Mouse (Mus musculus): ENCODE results near the gene Gapt. TPM values are rescaled to one million over a fixed set of nuclear protein-coding genes. Genes with fewer than 3 reads are reported as not detected.
A peak's percentile ranks its signal among the peaks of the same experiment; 100 is the strongest.
"Not testable (repeated sequence)": the region's sequence is repeated elsewhere in the genome, so short reads cannot be mapped to it uniquely, and the experiment has no call there.

Gapt gene
- 0.21 and 0.38 TPM in 2 replicates for polyA plus RNA-seq (2015; fragmentation: Nextera tagmentation; extraction: Ambion mirVana)

GRCm38 (mm10) chr13:110356941-110357340 is at the start of gene Gapt:
Gene Gapt (minus strand): TSS chr13:110357199.
- 81% methylated on average over 2 of the region's 2 CpGs for WGBS
- no peaks in the 10 kb centered on the region for H3K9me3 ChIP-seq (replicated peaks)

GRCm38 (mm10) chr13:110406152-110406551 is 49.2 kb upstream of the Gapt start:
- Histone ChIP-seq H3K9me3 (replicated peaks) (no peaks in the 10 kb centered on the region), H3K27ac (no peak overlapping the region), H3K9ac (no peak overlapping the region), H3K36me3 (peaks cover 2% of the 10 kb centered on the region; the same call in 1 of the 2 replicates), H3K27me3 (no peaks in the 10 kb centered on the region), H3K4me3 (replicated peaks) (no peak overlapping the region), H3K4me2 (no peak overlapping the region), H3K4me1 (peaks cover 5% of the 10 kb centered on the region; the same call in 1 of the 2 replicates)
- ATAC-seq (replicated peaks; ENCODE audit: low FRiP score), result peak; percentile 98
- whole genome bisulfite sequencing, result 63% methylated on average over 5 of the region's 5 CpGs

More at GRCm38 (mm10) chr13:110356941-110357340, at the start of gene Gapt:
- ATAC-seq (replicated peaks; ENCODE audit: low FRiP score), result no peak
- H3K9ac ChIP-seq, result no peak within 1 kb of the TSS
- no peaks in the 10 kb centered on the region for H3K36me3 ChIP-seq
- H3K4me2 ChIP-seq, result no peak within 1 kb of the TSS
- H3K27me3 ChIP-seq, result no peaks in the 10 kb centered on the region
- no peak within 1 kb of the TSS for H3K27ac ChIP-seq
- no peaks in the 10 kb centered on the region for H3K4me1 ChIP-seq
- H3K4me3 ChIP-seq (replicated peaks), result no peak within 1 kb of the TSS

- H3K4me1 ChIP-seq; H3K27ac ChIP-seq; H3K9me3 ChIP-seq (replicated peaks); ATAC-seq (replicated peaks; ENCODE audit: low FRiP score); H3K4me3 ChIP-seq (replicated peaks); H3K9ac ChIP-seq; H3K27me3 ChIP-seq; H3K4me2 ChIP-seq: not testable (repeated sequence)
- H3K36me3 ChIP-seq, result peaks cover 16% of the 10 kb centered on the region
- WGBS, result 78% methylated on average over 5 of the region's 5 CpGs
Observed at GRCm38 (mm10) chr13:110404686-110405085, 47.7 kb upstream of the Gapt start.

GRCm38 (mm10) chr13:110404059-110404458 is 47.1 kb upstream of the Gapt start:
- WGBS, result 72% methylated on average over 8 of the region's 8 CpGs
- Histone ChIP-seq H3K36me3 (peaks cover 23% of the 10 kb centered on the region), H3K27ac (no peak overlapping the region), H3K4me3 (replicated peaks) (no peak overlapping the region), H3K4me2 (no peak overlapping the region), H3K27me3 (no peaks in the 10 kb centered on the region), H3K4me1 (peaks cover 5% of the 10 kb centered on the region; the same call in 1 of the 2 replicates), H3K9ac (no peak overlapping the region), H3K9me3 (replicated peaks) (no peaks in the 10 kb centered on the region)
- no peak for ATAC-seq (replicated peaks; ENCODE audit: low FRiP score)

GRCm38 (mm10) chr13:110401877-110402276 is 44.9 kb upstream of the Gapt start:
- WGBS, result 90% methylated on average over 2 of the region's 2 CpGs

GRCm38 (mm10) chr13:110401443-110401842 is 44.4 kb upstream of the Gapt start:
- no peaks in the 10 kb centered on the region for H3K9me3 ChIP-seq (replicated peaks)
- no peaks in the 10 kb centered on the region for H3K27me3 ChIP-seq
- H3K27ac ChIP-seq, result no peak overlapping the region
- H3K9ac ChIP-seq, result no peak overlapping the region
- H3K36me3 ChIP-seq, result peaks cover 41% of the 10 kb centered on the region
- H3K4me1 ChIP-seq, result peaks cover 9% of the 10 kb centered on the region
- no peak for ATAC-seq (replicated peaks; ENCODE audit: low FRiP score)
- H3K4me3 ChIP-seq (replicated peaks), result no peak overlapping the region
- 65% methylated on average over 3 of the region's 3 CpGs for WGBS
- H3K4me2 ChIP-seq, result no peak overlapping the region

More at GRCm38 (mm10) chr13:110401877-110402276, 44.9 kb upstream of the Gapt start:
- Histone ChIP-seq H3K4me3 (replicated peaks) (no peak overlapping the region), H3K9me3 (replicated peaks) (no peaks in the 10 kb centered on the region), H3K4me1 (peaks cover 7% of the 10 kb centered on the region), H3K36me3 (peaks cover 41% of the 10 kb centered on the region), H3K4me2 (no peak overlapping the region), H3K9ac (no peak overlapping the region), H3K27me3 (no peaks in the 10 kb centered on the region), H3K27ac (no peak overlapping the region)
- no peak for ATAC-seq (replicated peaks; ENCODE audit: low FRiP score)

- H3K4me2 ChIP-seq, result peak overlapping the region; percentile 26
- H3K36me3 ChIP-seq, result peaks cover 41% of the 10 kb centered on the region
- peak overlapping the region; percentile 28; the same call in 1 of the 2 replicates for H3K27ac ChIP-seq
- peak overlapping the region; percentile 55 for H3K4me3 ChIP-seq (replicated peaks)
- peaks cover 7% of the 10 kb centered on the region for H3K4me1 ChIP-seq
- H3K9me3 ChIP-seq (replicated peaks), result no peaks in the 10 kb centered on the region
- H3K9ac ChIP-seq, result no peak overlapping the region
- 73% methylated on average over 24 of the region's 24 CpGs for WGBS
- no peak for ATAC-seq (replicated peaks; ENCODE audit: low FRiP score)
- no peaks in the 10 kb centered on the region for H3K27me3 ChIP-seq
Observed at GRCm38 (mm10) chr13:110398513-110399270, 41.7 kb upstream of the Gapt start.

- Histone ChIP-seq H3K4me1 (peaks cover 7% of the 10 kb centered on the region), H3K27ac (no peak overlapping the region), H3K9me3 (replicated peaks) (no peaks in the 10 kb centered on the region), H3K27me3 (peaks cover 5% of the 10 kb centered on the region; the same call in 1 of the 2 replicates), H3K36me3 (peaks cover 41% of the 10 kb centered on the region), H3K4me3 (replicated peaks) (peak overlapping the region; percentile 55), H3K4me2 (0 out of 2 replicates have a peak overlapping the region, but pooled peaks have one; percentile 14), H3K9ac (no peak overlapping the region)
- ATAC-seq (replicated peaks; ENCODE audit: low FRiP score), result no peak
- WGBS, result 84% methylated on average over 8 of the region's 8 CpGs
Observed at GRCm38 (mm10) chr13:110397750-110398149, 40.8 kb upstream of the Gapt start.

- 3% methylated on average over 21 of the region's 21 CpGs for WGBS
- peak overlapping the region; percentile 93 for H3K4me2 ChIP-seq
- peaks cover 5% of the 10 kb centered on the region; the same call in 1 of the 2 replicates for H3K27me3 ChIP-seq
- peak overlapping the region; percentile 55 for H3K4me3 ChIP-seq (replicated peaks)
- no peak for ATAC-seq (replicated peaks; ENCODE audit: low FRiP score)
- peaks cover 7% of the 10 kb centered on the region for H3K4me1 ChIP-seq
- H3K27ac ChIP-seq, result peak overlapping the region; percentile 93
- peak overlapping the region; percentile 75 for H3K9ac ChIP-seq
- peaks cover 38% of the 10 kb centered on the region for H3K36me3 ChIP-seq
- no peaks in the 10 kb centered on the region for H3K9me3 ChIP-seq (replicated peaks)
Observed at GRCm38 (mm10) chr13:110395916-110396685, 39.1 kb upstream of the Gapt start.

- Histone ChIP-seq H3K9me3 (replicated peaks) (no peaks in the 10 kb centered on the region), H3K9ac (peak overlapping the region; percentile 75), H3K4me1 (peaks cover 7% of the 10 kb centered on the region), H3K4me3 (replicated peaks) (peak overlapping the region; percentile 55), H3K4me2 (peak overlapping the region; percentile 93), H3K27me3 (peaks cover 5% of the 10 kb centered on the region; the same call in 1 of the 2 replicates), H3K27ac (peak overlapping the region; percentile 93), H3K36me3 (peaks cover 30% of the 10 kb centered on the region)
- WGBS, result under 1% methylated on average over 41 of the region's 41 CpGs
- ATAC-seq (replicated peaks; ENCODE audit: low FRiP score), result peak; percentile 34
Observed at GRCm38 (mm10) chr13:110395179-110395794, 38.3 kb upstream of the Gapt start.

GRCm38 (mm10) chr13:110394291-110395178 is 37.5 kb upstream of the Gapt start, which contains the start of gene Plk2:
Gene Plk2 (plus strand): TSS chr13:110395046.
- under 1% methylated on average over 71 of the region's 71 CpGs for WGBS
- peak within 1 kb of the TSS; percentile 55 for H3K4me3 ChIP-seq (replicated peaks)
- peak; percentile 96 for ATAC-seq (replicated peaks; ENCODE audit: low FRiP score)
- H3K36me3 ChIP-seq, result peaks cover 23% of the 10 kb centered on the region
- H3K9me3 ChIP-seq (replicated peaks), result no peaks in the 10 kb centered on the region
- H3K4me1 ChIP-seq, result peaks cover 7% of the 10 kb centered on the region
- peak within 1 kb of the TSS; percentile 75 for H3K9ac ChIP-seq
- peak within 1 kb of the TSS; percentile 93 for H3K27ac ChIP-seq
- peaks cover 5% of the 10 kb centered on the region; the same call in 1 of the 2 replicates for H3K27me3 ChIP-seq
- peak within 1 kb of the TSS; percentile 93 for H3K4me2 ChIP-seq
